Mouse (Mus musculus): ENCODE measurements at regions not wholly inside any gene's neighbourhood (a gene's known extent, or its start where the extent isn't known, plus 50 kb on each side); places are given as distances from the start of the nearest gene placed in this dataset.

- no peak for DNase-seq
Observed at GRCm38 (mm10) chr19:28205691-28206090, 194.7 kb upstream of the Rfx3 start.

GRCm38 (mm10) chr19:28203719-28204118 is 192.8 kb upstream of the Rfx3 start:
- no peak for DNase-seq

GRCm38 (mm10) chr19:28199385-28199784 is 188.4 kb upstream of the Rfx3 start:
- DNase-seq = peak in 1 of 2 experiments; percentile 31

DNA sequence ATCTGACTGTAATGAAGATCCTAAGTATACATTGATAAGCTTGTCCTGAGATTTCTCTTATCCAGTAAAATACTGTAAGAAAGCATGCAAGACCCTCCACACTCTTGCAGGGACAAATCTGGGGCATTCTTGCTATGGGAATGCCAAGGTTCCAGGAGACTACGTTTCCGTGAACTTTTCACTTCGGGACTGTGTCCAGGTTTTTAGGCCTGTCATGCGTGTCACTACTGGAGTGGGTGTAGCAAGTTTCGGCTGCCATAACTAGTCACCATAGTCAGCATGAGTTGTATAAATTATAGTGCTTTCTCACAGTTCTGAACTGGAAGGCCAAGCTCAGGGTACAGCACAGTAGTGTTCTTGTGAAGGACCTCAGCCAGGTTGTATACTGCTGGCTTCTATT is 185.9 kb upstream of the Rfx3 start:
- peak; percentile 27 to 37 for DNase-seq

DNA sequence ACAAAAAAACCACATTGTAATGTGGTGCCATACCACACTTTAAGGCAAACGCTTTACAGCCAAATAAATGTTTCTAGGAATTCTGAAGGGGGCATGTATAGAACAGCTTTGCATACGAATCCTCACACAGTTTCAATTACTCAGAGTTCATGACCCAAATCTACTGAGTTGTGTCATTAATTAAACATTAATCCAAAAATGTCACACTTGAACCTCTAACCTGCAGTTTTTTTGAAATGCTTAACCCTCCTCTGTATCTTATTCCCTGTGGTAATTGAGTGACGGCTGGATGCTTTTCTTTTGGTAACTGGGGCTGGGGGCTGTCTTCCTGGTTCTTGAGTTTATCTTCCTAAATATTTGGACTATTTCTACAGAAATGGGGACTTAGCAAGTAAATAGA is 181.3 kb upstream of the Rfx3 start:
- peak in 1 of 2 experiments; percentile 40 for DNase-seq

- DNase-seq = peak; percentile 43 to 73
Observed at GRCm38 (mm10) chr19:28191428-28192116, 180.6 kb upstream of the Rfx3 start.

DNA sequence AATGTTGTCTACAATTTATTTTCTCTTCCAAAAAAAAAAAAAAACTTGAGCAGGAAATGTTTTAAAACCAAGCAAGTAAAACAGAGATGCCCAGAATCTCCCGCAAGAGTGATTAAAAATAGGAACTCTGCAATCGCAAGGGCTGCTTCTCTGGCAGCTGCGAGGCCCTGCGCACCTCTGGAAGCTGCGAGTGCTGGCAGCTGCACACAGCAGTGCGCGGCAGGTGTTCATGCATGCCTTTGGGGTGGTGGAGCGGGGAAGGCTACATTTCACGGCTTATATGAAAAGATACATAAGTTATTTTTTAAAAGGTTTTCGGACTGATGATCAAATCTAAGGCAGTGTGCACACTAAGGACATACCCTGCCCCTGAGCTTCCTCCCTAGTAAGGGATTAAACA is 179.3 kb upstream of the Rfx3 start:
- DNase-seq = no peak

- DNase-seq = no peak
Observed at GRCm38 (mm10) chr19:28188363-28188762, 177.4 kb upstream of the Rfx3 start.

DNA sequence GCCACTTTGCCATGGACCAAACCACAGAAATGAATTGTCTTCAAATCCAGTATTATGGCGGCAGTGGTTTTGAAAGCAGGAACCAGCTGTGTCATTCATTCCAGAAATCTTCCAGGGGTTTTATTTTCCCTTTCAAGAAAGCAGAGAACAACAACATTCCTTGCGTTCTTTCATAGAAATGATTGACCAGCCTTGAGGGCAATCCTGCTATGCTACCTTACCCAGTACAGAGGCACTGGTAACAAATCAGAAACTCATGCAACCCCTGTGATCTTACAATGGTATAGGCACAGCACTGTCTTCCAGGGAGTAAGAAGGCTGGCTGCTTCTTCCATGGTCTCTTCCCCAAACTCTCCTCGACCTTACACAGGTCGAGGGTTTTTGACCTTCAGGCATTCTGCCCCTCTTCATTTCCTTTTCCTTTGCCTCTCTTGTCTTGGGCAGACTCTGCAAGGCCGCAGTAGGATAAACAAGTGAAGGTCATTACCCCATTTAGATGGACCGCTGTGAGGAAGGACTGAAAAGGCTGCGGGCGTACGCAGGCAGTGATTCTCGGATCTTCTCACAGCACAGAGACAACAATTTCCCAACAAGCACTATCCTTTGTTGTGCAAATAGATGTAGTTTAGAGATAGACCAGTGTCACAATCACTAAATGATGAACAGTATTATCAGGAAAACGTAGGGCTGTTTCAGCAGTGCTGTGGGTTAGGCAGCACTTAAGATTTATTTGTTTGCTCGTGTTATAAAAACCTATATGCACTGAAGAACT is 171.6 kb upstream of the Rfx3 start:
- DNase-seq = peak; percentile 65 to 89

DNA sequence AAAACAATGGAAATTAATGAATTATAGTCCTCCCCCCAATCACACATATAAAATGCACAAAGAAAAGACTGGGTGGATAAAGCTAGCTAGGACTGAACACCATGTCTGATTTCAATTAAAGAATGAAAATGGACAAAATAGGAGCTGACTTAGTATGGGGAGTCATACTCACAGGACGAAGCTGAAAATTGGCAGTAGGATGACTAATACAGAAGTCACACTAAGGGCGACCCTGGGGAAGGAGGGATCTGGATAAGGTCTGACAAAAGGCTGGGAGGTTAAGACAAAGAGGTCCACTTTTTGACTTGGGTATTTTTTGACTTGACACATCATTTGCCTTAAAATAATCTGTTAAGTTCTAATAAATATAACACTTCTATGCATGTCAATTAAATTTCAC is 170.2 kb upstream of the Rfx3 start:
- no peak for DNase-seq

- DNase-seq = no peak
Observed at GRCm38 (mm10) chr19:28178114-28178513, 167.1 kb upstream of the Rfx3 start.

DNA sequence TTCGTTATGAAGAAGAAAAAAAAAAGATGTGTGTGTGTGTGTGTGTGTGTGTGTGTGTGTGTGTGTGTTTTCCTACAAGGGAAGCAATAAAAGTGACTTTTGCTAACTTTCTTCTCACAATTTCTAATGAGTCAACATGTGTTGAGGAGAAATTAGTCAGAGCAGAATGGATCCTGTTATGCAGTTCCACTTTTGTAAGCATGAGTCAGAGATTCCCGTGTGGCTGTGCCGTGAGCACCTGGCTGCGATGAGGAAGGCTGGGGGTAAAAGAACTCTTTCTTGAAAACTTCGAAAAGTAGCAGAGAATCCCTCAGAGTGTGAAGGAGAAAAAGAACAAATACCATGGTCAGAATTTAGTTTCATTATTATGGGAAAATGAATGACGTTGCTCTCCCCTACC is 165.9 kb upstream of the Rfx3 start:
- DNase-seq = no peak

DNA sequence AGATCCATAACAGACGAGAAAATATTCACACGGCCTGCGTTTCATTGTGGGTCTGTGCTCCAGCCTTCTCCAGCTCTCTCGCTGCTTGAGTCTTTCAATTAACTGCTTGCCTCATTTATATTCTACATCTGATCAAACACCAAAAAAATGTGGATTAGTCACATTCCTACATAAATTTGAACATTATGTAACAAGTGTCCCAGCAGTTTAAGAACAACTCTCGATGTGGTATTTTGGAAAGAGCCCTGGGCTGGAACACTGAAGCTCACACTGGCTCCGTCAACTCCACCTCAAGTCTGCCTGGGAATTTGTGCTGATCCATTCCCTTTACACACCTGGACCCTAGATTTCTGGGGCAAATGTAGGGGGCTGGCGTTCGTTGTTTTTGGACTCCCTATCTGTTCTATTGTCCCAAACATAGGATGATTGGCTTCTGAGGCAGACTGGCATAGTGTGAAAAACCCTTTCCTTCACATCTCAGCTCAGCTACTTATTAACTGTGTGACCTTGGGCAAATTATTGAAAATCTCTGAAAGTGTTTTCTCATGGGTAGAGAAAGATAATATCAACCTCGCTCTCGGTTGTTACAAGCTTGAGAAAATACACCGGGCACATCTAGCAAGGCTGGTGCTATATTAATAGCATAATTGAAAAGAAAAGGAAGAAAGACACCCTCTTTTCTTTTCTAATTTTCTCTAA is 161.0 kb upstream of the Rfx3 start:
- DNase-seq = peak; percentile 40 to 79

- no peak for DNase-seq
Observed at GRCm38 (mm10) chr19:28167451-28168165, 156.6 kb upstream of the Rfx3 start.

GRCm38 (mm10) chr19:28166626-28167025 is 155.7 kb upstream of the Rfx3 start:
- no peak for DNase-seq

GRCm38 (mm10) chr19:28165901-28166361 is 155.0 kb upstream of the Rfx3 start:
- DNase-seq = peak; percentile 64 to 80

GRCm38 (mm10) chr19:28163195-28163594 is 152.2 kb upstream of the Rfx3 start:
- no peak for DNase-seq

DNA sequence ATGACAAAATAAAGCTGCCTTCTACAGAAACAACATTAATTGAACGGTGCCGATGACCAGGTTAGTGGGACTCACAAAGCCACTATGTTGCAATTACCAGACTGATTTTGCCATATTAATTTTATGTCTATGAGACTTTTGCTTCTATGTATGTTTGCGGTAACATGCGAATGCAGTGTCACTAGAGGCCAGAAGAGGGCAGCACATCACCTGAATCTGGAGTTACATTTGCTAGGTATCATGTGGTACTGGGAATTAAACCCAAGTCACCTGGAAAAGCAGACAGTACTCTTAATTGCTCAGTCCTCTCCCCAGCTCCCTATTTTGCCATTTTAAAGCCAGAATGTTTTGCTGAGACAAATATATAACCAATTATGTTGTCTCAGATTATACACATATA is 149.6 kb upstream of the Rfx3 start:
- no peak for DNase-seq

DNA sequence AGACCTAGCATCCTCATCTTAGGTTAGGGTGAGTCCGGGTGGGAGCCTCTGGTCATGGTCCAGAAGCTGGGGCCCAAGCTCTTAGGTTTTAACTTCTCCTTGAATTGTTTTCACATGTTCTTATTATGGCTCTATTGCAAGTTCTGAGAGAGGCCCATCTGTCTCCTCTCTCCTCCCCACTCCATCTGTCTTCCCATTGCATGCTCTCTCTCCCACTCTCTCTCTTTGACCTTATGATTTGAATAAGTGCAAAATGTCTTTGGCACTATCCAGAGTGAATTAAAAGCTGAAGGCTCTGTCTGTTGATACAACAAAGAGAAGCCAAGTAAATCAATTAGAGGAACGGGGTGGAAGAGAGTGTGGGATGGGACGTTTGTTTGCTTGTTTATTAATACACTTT is 146.2 kb upstream of the Rfx3 start:
- DNase-seq = no peak

DNA sequence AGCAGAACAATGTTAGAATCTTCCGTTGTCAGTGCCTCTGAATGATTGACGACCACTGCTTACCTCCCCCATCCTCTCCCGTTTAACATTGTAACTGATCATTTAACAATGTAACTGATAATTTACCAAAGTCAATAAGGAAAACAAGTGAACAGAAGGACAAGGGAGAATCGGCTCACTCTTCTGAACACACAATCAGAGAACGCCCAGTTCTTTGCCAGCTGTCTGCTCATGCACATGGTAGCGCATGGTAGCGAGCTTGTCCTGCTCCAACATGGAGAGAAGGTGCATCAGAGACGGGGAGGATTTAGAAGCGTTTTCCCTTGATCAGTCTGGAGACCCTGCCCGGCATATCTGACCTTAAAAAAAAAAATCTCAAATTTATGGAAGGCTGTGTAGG is 126.6 kb upstream of the Rfx3 start:
- no peak for DNase-seq

- DNase-seq = no peak
Observed at GRCm38 (mm10) chr19:28134806-28135205, 123.8 kb upstream of the Rfx3 start.

- DNase-seq = no peak
Observed at GRCm38 (mm10) chr19:28111263-28112180, 100.6 kb upstream of the Rfx3 start.
